In genomic region chr8:100790592-100791141, GRCm38 (mm10) we compare ENCODE assay signal across 21 mouse cellular contexts.
DNase-seq lines count a peak whose midpoint lies in the region; ATAC-seq lines count a peak whose summit lies in the region.
"Had no signal": no experiment of that assay in that cellular context is flagged by ENCODE, and none has a peak within 500 bp of the region (broad histone marks: within the 10 kb centered on the region; RNA-seq: fewer than 3 reads in every experiment).

No protein-coding gene starts in this region.

- 0 out of 2 replicates have a peak overlapping the region, but pooled peaks have one; percentile 16 for H3K4me2 ChIP-seq in hindbrain, embryonic 13.5 days
- no peak overlapping the region for H3K4me2 ChIP-seq in hindbrain, embryonic 11.5 days (replicated peaks; ENCODE audit: low read depth, low read length)
- H3K4me2 ChIP-seq in midbrain, embryonic 14.5 days (ENCODE audit: low read length): peak overlapping the region; percentile 18; the same call in 1 of the 2 replicates
- H3K4me2 ChIP-seq in neural tube, embryonic 15.5 days: peak overlapping the region; percentile 13; the same call in 1 of the 2 replicates
- H3K4me2 ChIP-seq: embryonic facial prominence, embryonic 15.5 days; heart, embryonic 13.5 days had no signal

- 64% methylated on average over 11 of the region's 11 CpGs for WGBS in hindbrain, embryonic 13.5 days
- 78% methylated on average over 11 of the region's 11 CpGs for WGBS in hindbrain, embryonic 11.5 days
- WGBS in midbrain, embryonic 14.5 days: 38% methylated on average over 11 of the region's 11 CpGs
- 48% methylated on average over 11 of the region's 11 CpGs for WGBS in neural tube, embryonic 15.5 days

- no peaks in the 10 kb centered on the region for H3K27me3 ChIP-seq in hindbrain, embryonic 13.5 days
- H3K27me3 ChIP-seq in hindbrain, embryonic 11.5 days (ENCODE audit: control insufficient read depth, insufficient read depth, low read length): no peaks in the 10 kb centered on the region
- H3K27me3 ChIP-seq in midbrain, embryonic 14.5 days (ENCODE audit: control insufficient read depth, insufficient read depth, low read length): no peaks in the 10 kb centered on the region
- H3K27me3 ChIP-seq in neural tube, embryonic 15.5 days (replicated peaks): no peaks in the 10 kb centered on the region
- H3K27me3 ChIP-seq: embryonic facial prominence, embryonic 15.5 days; heart, embryonic 13.5 days had no signal

- no peak overlapping the region for H3K9ac ChIP-seq in hindbrain, embryonic 13.5 days
- no peak overlapping the region for H3K9ac ChIP-seq in hindbrain, embryonic 11.5 days (ENCODE audit: low read depth, low read length)
- no peak overlapping the region for H3K9ac ChIP-seq in midbrain, embryonic 14.5 days (replicated peaks; ENCODE audit: low read length)
- no peak overlapping the region for H3K9ac ChIP-seq in neural tube, embryonic 15.5 days (replicated peaks)
- H3K9ac ChIP-seq: embryonic facial prominence, embryonic 15.5 days; heart, embryonic 13.5 days had no signal

- H3K27ac ChIP-seq in hindbrain, embryonic 13.5 days: no peak overlapping the region
- no peak overlapping the region for H3K27ac ChIP-seq in hindbrain, embryonic 11.5 days (ENCODE audit: low read depth, low read length)
- H3K27ac ChIP-seq in midbrain, embryonic 14.5 days (replicated peaks; ENCODE audit: low read depth, low read length): no peak overlapping the region; the same call in 1 of the 2 replicates
- H3K27ac ChIP-seq in neural tube, embryonic 15.5 days (replicated peaks): no peak overlapping the region
- H3K27ac ChIP-seq: embryonic facial prominence, embryonic 15.5 days; forebrain, embryonic 10.5 days; gastrocnemius, adult 2 months; heart, embryonic 13.5 days had no signal

- no peaks in the 10 kb centered on the region for H3K9me3 ChIP-seq in hindbrain, embryonic 13.5 days
- no peaks in the 10 kb centered on the region for H3K9me3 ChIP-seq in hindbrain, embryonic 11.5 days (ENCODE audit: control insufficient read depth, low read length)
- no peaks in the 10 kb centered on the region for H3K9me3 ChIP-seq in midbrain, embryonic 14.5 days (ENCODE audit: control insufficient read depth, low read length)
- no peaks in the 10 kb centered on the region for H3K9me3 ChIP-seq in neural tube, embryonic 15.5 days (replicated peaks)
- H3K9me3 ChIP-seq: embryonic facial prominence, embryonic 15.5 days; forebrain, embryonic 10.5 days; heart, embryonic 13.5 days had no signal

- DNase-seq in hindbrain, embryonic 11.5 days (ENCODE audit: low spot score): no peak
- DNase-seq in retina, embryonic 14.5 days (ENCODE audit: low spot score): peak; percentile 7
- no peak for DNase-seq in retina, postnatal 1 day
- peak; percentile 75 for DNase-seq in midbrain, embryonic 14.5 days
- no peak for DNase-seq in gastrocnemius, postnatal 4 days (ENCODE audit: low spot score in 2 of 2)
- DNase-seq in adrenal gland, adult 2 months: no peak
- DNase-seq: adrenal gland, postnatal 25 days; cerebellum, adult 2 months; cerebellum, postnatal 14 days; embryo, embryonic 11 days; gastrocnemius, adult 2 months; gastrocnemius, postnatal 25 days; heart, adult 11 months; heart, postnatal 36 days had no signal

- H3K4me1 ChIP-seq in hindbrain, embryonic 13.5 days (replicated peaks): no peaks in the 10 kb centered on the region
- no peaks in the 10 kb centered on the region for H3K4me1 ChIP-seq in hindbrain, embryonic 11.5 days (replicated peaks; ENCODE audit: control insufficient read depth, insufficient read depth, low read length)
- H3K4me1 ChIP-seq in midbrain, embryonic 14.5 days (ENCODE audit: control insufficient read depth, insufficient read depth, low read length): 0 out of 2 replicates have a peak, but pooled peaks cover 6% of the 10 kb centered on the region
- 0 out of 2 replicates have a peak, but pooled peaks cover 2% of the 10 kb centered on the region for H3K4me1 ChIP-seq in neural tube, embryonic 15.5 days
- H3K4me1 ChIP-seq: embryonic facial prominence, embryonic 15.5 days; forebrain, embryonic 10.5 days; heart, embryonic 13.5 days had no signal

- ATAC-seq in hindbrain, embryonic 13.5 days (ENCODE audit: low FRiP score): no peak
- ATAC-seq in hindbrain, embryonic 11.5 days (ENCODE audit: low FRiP score): no peak
- ATAC-seq in midbrain, embryonic 14.5 days (ENCODE audit: low FRiP score, low TSS enrichment): peak; percentile 88; the same call in 1 of the 2 replicates
- no peak for ATAC-seq in neural tube, embryonic 15.5 days (ENCODE audit: low FRiP score)
- ATAC-seq: forebrain, embryonic 14.5 days had no signal

- H3K36me3 ChIP-seq in hindbrain, embryonic 13.5 days: no peaks in the 10 kb centered on the region
- H3K36me3 ChIP-seq in hindbrain, embryonic 11.5 days (ENCODE audit: control insufficient read depth, insufficient read depth, low read length): no peaks in the 10 kb centered on the region
- H3K36me3 ChIP-seq in midbrain, embryonic 14.5 days (ENCODE audit: control insufficient read depth, insufficient read depth, low read length): no peaks in the 10 kb centered on the region
- no peaks in the 10 kb centered on the region for H3K36me3 ChIP-seq in neural tube, embryonic 15.5 days
- H3K36me3 ChIP-seq: embryonic facial prominence, embryonic 15.5 days; forebrain, embryonic 10.5 days; heart, embryonic 13.5 days had no signal

- H3K4me3 ChIP-seq in hindbrain, embryonic 13.5 days: no peak overlapping the region
- H3K4me3 ChIP-seq in hindbrain, embryonic 11.5 days (ENCODE audit: low read depth, low read length): no peak overlapping the region
- no peak overlapping the region for H3K4me3 ChIP-seq in midbrain, embryonic 14.5 days (replicated peaks; ENCODE audit: low read depth, low read length)
- no peak overlapping the region for H3K4me3 ChIP-seq in neural tube, embryonic 15.5 days (replicated peaks)
- H3K4me3 ChIP-seq: embryonic facial prominence, embryonic 15.5 days; erythroblast, embryonic 14.5 days; forebrain, embryonic 10.5 days; gastrocnemius, adult 2 months; heart, embryonic 13.5 days had no signal

Comparison
In these comparisons a context has a peak if more than half of its experiments do, and no peak if none do; other contexts are left out.
1. DNase-seq: peak in retina, embryonic 14.5 days (single experiment) and midbrain, embryonic 14.5 days (single experiment); none in hindbrain, embryonic 11.5 days (single experiment), retina, postnatal 1 day (single experiment), gastrocnemius, postnatal 4 days (0 of 2) and adrenal gland, adult 2 months (single experiment).